13 mouse cellular contexts compared by ENCODE assay signal in the genomic region with DNA sequence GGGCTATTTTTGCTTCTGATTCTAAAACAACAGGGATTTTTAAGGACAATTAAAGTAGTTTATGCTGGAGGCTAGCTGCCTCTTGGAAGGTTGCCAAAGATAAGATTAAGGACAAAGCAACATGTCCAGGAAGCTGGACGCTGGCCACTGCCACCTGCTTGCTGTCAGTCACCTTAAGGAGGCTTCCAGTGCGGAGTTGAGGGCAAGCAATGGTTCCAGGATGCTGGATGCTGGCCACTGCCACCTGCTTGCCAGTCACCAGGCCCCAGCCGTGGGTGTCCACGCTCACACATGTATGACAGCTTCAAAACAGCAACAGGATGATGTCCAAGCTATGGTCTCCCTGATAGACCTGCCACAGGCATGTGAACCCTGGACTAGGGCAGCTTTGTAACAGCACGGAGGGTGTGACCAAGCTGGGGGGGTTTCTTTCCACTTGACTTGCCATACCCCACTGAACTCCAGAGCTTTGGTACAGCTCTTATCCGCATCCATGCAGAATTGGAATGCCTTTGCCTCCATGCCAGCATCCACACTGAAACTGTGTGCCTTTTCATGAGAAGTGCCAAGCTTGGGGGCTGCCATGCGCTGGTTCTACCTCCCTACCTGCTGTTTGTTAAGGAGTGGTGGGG.
DNase-seq lines count a peak whose midpoint lies in the region; ATAC-seq and TF ChIP-seq lines count a peak whose summit lies in the region.
"Had no signal": no experiment of that assay in that cellular context is flagged by ENCODE, and none has a peak within 500 bp of the region (broad histone marks: within the 10 kb centered on the region; RNA-seq: fewer than 3 reads in every experiment).

No protein-coding gene starts in this region.

- no peaks in the 10 kb centered on the region for H3K4me1 ChIP-seq in liver, adult 2 months (ENCODE audit: control insufficient read depth, insufficient read depth, low read length)
- H3K4me1 ChIP-seq in liver, embryonic 11.5 days (replicated peaks; ENCODE audit: control insufficient read depth, insufficient read depth, low read length) = no peaks in the 10 kb centered on the region

- H3K27ac ChIP-seq in gastrocnemius, adult 2 months = no peak overlapping the region
- no peak overlapping the region for H3K27ac ChIP-seq in liver, adult 2 months (replicated peaks; ENCODE audit: insufficient read depth, low read depth, low read length)
- H3K27ac ChIP-seq in liver, embryonic 11.5 days (ENCODE audit: low read depth, low read length) = no peak overlapping the region

- H3K79me2 ChIP-seq in liver, adult 2 months (ENCODE audit: control insufficient read depth, insufficient read depth, low read length) = no peaks in the 10 kb centered on the region

- no peak overlapping the region for H3K4me3 ChIP-seq in gastrocnemius, adult 2 months
- H3K4me3 ChIP-seq in liver, adult 2 months (ENCODE audit: insufficient read depth, low read depth, low read length) = no peak overlapping the region
- H3K4me3 ChIP-seq in liver, embryonic 11.5 days (ENCODE audit: low read depth, low read length) = no peak overlapping the region

- no peak overlapping the region for H3K4me2 ChIP-seq in liver, embryonic 11.5 days

- intact Hi-C loops in gastrocnemius, adult 2 months (cut with DNase I) = no loop called here
- intact Hi-C loops in gastrocnemius, postnatal 36 days (cut with DNase I) = no loop called here

- no peaks in the 10 kb centered on the region for H3K36me3 ChIP-seq in liver, adult 2 months (ENCODE audit: control insufficient read depth, insufficient read depth, low read length)
- H3K36me3 ChIP-seq in liver, embryonic 11.5 days (ENCODE audit: control insufficient read depth, insufficient read depth, low read length) = no peaks in the 10 kb centered on the region

- WGBS in liver, adult 2 months = 81% methylated on average over 7 of the region's 7 CpGs
- WGBS in liver, embryonic 11.5 days = 81% methylated on average over 7 of the region's 7 CpGs

- H3K9ac ChIP-seq in liver, adult 2 months (ENCODE audit: low read depth, low read length) = no peak overlapping the region
- H3K9ac ChIP-seq in liver, embryonic 11.5 days (ENCODE audit: low read depth, low read length) = no peak overlapping the region

- TF ChIP-seq CTCF in gastrocnemius, adult 2 months (IDR thresholded peaks at IDR 0.05) = no peak
- no peak for TF ChIP-seq CTCF in liver, adult 2 months (IDR thresholded peaks at IDR 0.05; ENCODE audit: low read depth, low read length)
- TF ChIP-seq CTCF in brain, embryonic 14.5 days (IDR thresholded peaks at IDR 0.05; ENCODE audit: borderline replicate concordance, extremely low read depth, insufficient read depth, insufficient read length) = no peak

- no peak for TF ChIP-seq POLR2A in liver, adult 2 months (IDR thresholded peaks at IDR 0.05; ENCODE audit: extremely low read depth, insufficient read depth, low read length)
- TF ChIP-seq POLR2A in brain, embryonic 14.5 days (IDR thresholded peaks at IDR 0.05; ENCODE audit: borderline replicate concordance, extremely low read depth, insufficient read depth, insufficient read length, poor library complexity, severe bottlenecking) = no peak

- H3K27me3 ChIP-seq in liver, adult 2 months (ENCODE audit: control insufficient read depth, insufficient read depth, low read length) = no peaks in the 10 kb centered on the region
- H3K27me3 ChIP-seq in liver, embryonic 11.5 days (replicated peaks; ENCODE audit: control insufficient read depth, insufficient read depth, low read length) = no peaks in the 10 kb centered on the region

- no peak for ATAC-seq in liver, embryonic 11.5 days (replicated peaks; ENCODE audit: low FRiP score)
- ATAC-seq: intestine, embryonic 16.5 days had no signal

- DNase-seq in gastrocnemius, adult 2 months = peak; percentile 33
- no peak for DNase-seq in gastrocnemius, postnatal 36 days
- peak; percentile 15 for DNase-seq in liver, adult 2 months (ENCODE audit: extremely low read depth, low read depth, low spot score)
- no peak for DNase-seq in liver, embryonic 11.5 days (ENCODE audit: low spot score)
- peak; percentile 80 for DNase-seq in brain, embryonic 14.5 days (ENCODE audit: low read depth)
- DNase-seq in cerebellum, postnatal 25 days = peak; percentile 48 to 72
- DNase-seq in right cerebral cortex, postnatal 4 days = no peak
- DNase-seq in adipocyte (ENCODE audit: low spot score) = no peak
- DNase-seq: liver; lung, postnatal 4 days; right cerebral cortex, adult 18-20 months; thymus, postnatal 14 days had no signal

- no peaks in the 10 kb centered on the region for H3K9me3 ChIP-seq in liver, embryonic 11.5 days (ENCODE audit: control insufficient read depth, low read length)

Comparison
In these comparisons a context has a peak if more than half of its experiments do, and no peak if none do; other contexts are left out.
1. DNase-seq: peak in gastrocnemius, adult 2 months (single experiment), liver, adult 2 months (single experiment), brain, embryonic 14.5 days (single experiment) and cerebellum, postnatal 25 days (2 of 2); none in gastrocnemius, postnatal 36 days (0 of 2), liver, embryonic 11.5 days (single experiment), right cerebral cortex, postnatal 4 days (single experiment) and adipocyte (single experiment).